Mouse (Mus musculus) testis, adult 10 weeks (tissue): ENCODE data around the gene Mtrf1l. TPM values are rescaled to one million over a fixed set of nuclear protein-coding genes. Genes with fewer than 3 reads are reported as not detected.

ENCODE experiments used
- polyA plus RNA-seq: library from polyadenylated mRNA; stranded (reverse); fragments of 350-450 nt; fragmentation: Illumina TruSeq; extraction: RNeasy Lipid Tissue Mini Kit (QIAGEN cat#74804); gene quantifications from one replicate; pipeline ENCODE4 v1.2.3, GENCODE M21; 2014; ENCODE audit warnings: low read depth, low replicate concordance

Gene Mtrf1l
- 13.8 TPM for polyA plus RNA-seq

GRCm38 (mm10) chr10:5823740-5824491, at the start of gene Mtrf1l:
Mtrf1l (minus strand) TSS chr10:5823910.

GRCm38 (mm10) chr10:5805243-5805730, 18.4 kb downstream of the Mtrf1l start, which contains the start of gene Fbxo5:
Fbxo5 (minus strand) TSS chr10:5805600.

Other genes starting within 250 kb of the Mtrf1l start
- 0.41 TPM for gene Myct1, start 230.1 kb downstream of the Mtrf1l start, polyA plus RNA-seq
- not detected for gene Vip, start 184.7 kb downstream of the Mtrf1l start, polyA plus RNA-seq
- 6.3 TPM for gene Fbxo5, start 18.3 kb downstream of the Mtrf1l start, polyA plus RNA-seq
- gene Rgs17, start 98.5 kb upstream of the Mtrf1l start, polyA plus RNA-seq: 2.4 TPM